Mouse (Mus musculus) spleen, adult 18-20 months (tissue): ENCODE measurements around the gene Nono.

Source experiments
- DNase-seq, 2 experiments: peaks; one replicate each; pipeline ENCODE4 v3.0.0; 2022; ENCODE audit warnings: mixed read lengths in 2 of 2

Nono gene

GRCm38 (mm10) chrX:101486487-101487152 lies 57.5 kb downstream of the Nono start:
- DNase-seq = peak in 1 of 2 experiments; percentile 10
